Mouse (Mus musculus) testis, adult 2 months (tissue): ENCODE results near the gene Alk.

Experiments
- CTCF ChIP-seq: fragments of 200-500 bp; IDR thresholded peaks from 2 replicates; pipeline ENCODE4 v1.5.1; 2012; ENCODE audit warnings: low read depth, mild to moderate bottlenecking, inconsistent platforms, low read length, moderate library complexity; ENCODE audit not compliant: control insufficient read depth, insufficient read depth, insufficient replicate concordance
- POLR2A ChIP-seq: fragments of 200-500 bp; IDR thresholded peaks from 2 replicates; pipeline ENCODE4 v1.6.1; 2012; ENCODE audit warnings: low read depth, mild to moderate bottlenecking, inconsistent platforms, low read length, moderate library complexity; ENCODE audit not compliant: control insufficient read depth

DNA sequence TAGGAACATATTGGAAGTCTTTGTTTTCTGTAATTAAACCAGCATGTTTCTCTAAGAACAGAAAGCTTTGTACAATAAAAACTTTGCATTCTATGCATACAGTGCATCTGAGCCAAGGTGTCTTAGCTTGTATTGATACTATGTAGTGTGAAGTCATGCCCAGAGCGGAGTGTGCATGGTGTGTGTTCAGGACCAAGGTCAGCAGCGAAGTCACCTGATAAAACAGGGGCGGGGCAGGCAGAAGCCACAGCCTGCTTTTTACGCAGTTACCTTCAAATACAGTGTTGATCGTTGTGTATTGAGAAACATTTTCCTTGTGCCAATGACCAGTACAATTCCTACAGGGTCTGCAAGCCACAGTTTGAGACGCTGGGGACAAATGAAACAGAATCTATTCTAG is 327.6 kb downstream of the Alk start:
- TF ChIP-seq CTCF (no peak), POLR2A (no peak)
